Mouse (Mus musculus) Patski (cell line): ENCODE data around the gene Mecom. TPM values are rescaled to one million over a fixed set of nuclear protein-coding genes. Genes with fewer than 3 reads are reported as not detected.

ENCODE experiments used
- ATAC-seq: fragments of 100-300 bp; one replicate; pipeline ENCODE4 v1.8.0; 2021
- CTCF ChIA-PET: fragments of 350-600 bp; sonication (Branson Sonifier 250); formaldehyde crosslinking; loops from one replicate; lab custom pipeline; 2022; ENCODE audit warnings: inconsistent platforms; lab: Charles Lee
- POLR2A ChIA-PET: fragments of 350-600 bp; sonication (Branson Sonifier 250); formaldehyde crosslinking; loops from one replicate; lab custom pipeline; 2022; ENCODE audit warnings: antibody characterized with exemption, inconsistent platforms; lab: Charles Lee
- DNase-seq: peaks from one replicate; pipeline ENCODE4 v3.0.0-alpha.2; 2011; ENCODE audit warnings: low read depth, low spot score
- H3K27me3 ChIP-seq: fragments of 371-371 bp; one replicate; pipeline ENCODE4 v1.5.1; 2021
- CTCF ChIP-seq: fragments of 100-300 bp; IDR thresholded peaks from one replicate; pipeline ENCODE4 v1.5.1; 2021
- in situ Hi-C: fragments of 300-500 bp; cut with MboI; formaldehyde crosslinking; loops from 3 replicates; pipeline ENCODE4 v1.11.1; 2018; ENCODE audit warnings: low pct_unique_long_range_greater_than_20kb, mixed read lengths
- polyA plus RNA-seq: library from polyadenylated mRNA; unstranded; gene quantifications from one replicate; pipeline ENCODE4 v1.2.3, GENCODE M21; 2021

Mecom gene
- polyA plus RNA-seq, 1 experiment from 2014 or later = 18.4 TPM

GRCm38 (mm10) chr3:29950853-29951252 lies 597.0 kb downstream of the Mecom start:
- POLR2A ChIA-PET = no interaction called here
- in situ Hi-C loops = no loop called here
- no peaks in the 10 kb centered on the region for H3K27me3 ChIP-seq
- DNase-seq (no peak), ATAC-seq (no peak)
- CTCF ChIA-PET = no interaction called here
- TF ChIP-seq CTCF = no peak

- DNase-seq (peak; percentile 94), ATAC-seq (peak; percentile 99)
- TF ChIP-seq CTCF = peak; percentile 84
- H3K27me3 ChIP-seq = no peaks in the 10 kb centered on the region
- ChIA-PET CTCF (interaction anchor here (0.6 to 6.2 kb wide), 8 partner anchors 9 to 103 kb away, joined by 3 to 22 read pairs (median 4); no protein-coding TSS in a partner anchor), POLR2A (no interaction called here)
- in situ Hi-C loops = no loop called here
These were observed 644.1 kb downstream of the Mecom start for GRCm38 (mm10) chr3:29903596-29904308.

Other genes starting within 250 kb of the Mecom start
- gene Actrt3, start 51.9 kb upstream of the Mecom start, polyA plus RNA-seq = 0.05 TPM
- gene Mynn, start 54.1 kb upstream of the Mecom start, polyA plus RNA-seq = 30.9 TPM
- gene Lrriq4, start 96.5 kb upstream of the Mecom start, polyA plus RNA-seq = not detected
- gene Lrrc34, start 99.9 kb upstream of the Mecom start, polyA plus RNA-seq = 0.08 TPM
- gene Lrrc31, start 151.8 kb upstream of the Mecom start, polyA plus RNA-seq = not detected
- gene Samd7, start 198.3 kb upstream of the Mecom start, polyA plus RNA-seq = not detected
- 149 TPM for gene Sec62, start 244.9 kb upstream of the Mecom start, polyA plus RNA-seq